Mouse (Mus musculus): ENCODE results near the gene Has3. TPM values are rescaled to one million over a fixed set of nuclear protein-coding genes. Genes with fewer than 3 reads are reported as not detected.

Has3 gene
- 1 to 10 TPM; 1.1 to 1.6 TPM for total RNA-seq (2021)

DNA sequence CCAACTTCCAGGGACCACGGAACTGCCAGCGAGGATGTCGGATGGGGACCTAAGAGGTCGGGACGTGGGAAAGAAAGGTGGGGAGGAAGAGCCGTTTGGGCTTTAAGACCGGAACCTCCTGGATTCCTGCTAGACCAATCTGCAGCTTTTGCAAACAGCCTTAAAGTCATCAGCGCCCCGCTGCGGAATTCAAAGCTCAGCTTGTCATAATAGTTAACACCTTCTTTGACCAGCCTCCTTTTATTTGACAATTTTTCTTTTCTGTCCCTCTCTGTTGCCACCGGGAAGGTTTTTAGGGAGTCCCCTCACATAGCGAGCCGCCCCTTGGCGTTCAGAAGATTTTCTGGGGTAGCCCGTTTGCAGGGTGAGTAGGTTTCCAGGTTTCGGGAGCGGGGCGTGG, at the start of gene Has3:
Gene Has3 (plus strand): TSS at position 192 of the 400 bp plus-strand sequence.
- DNase-seq (ENCODE audit: low spot score in 2 of 2): peak in 1 of 2 experiments; percentile 37

DNA sequence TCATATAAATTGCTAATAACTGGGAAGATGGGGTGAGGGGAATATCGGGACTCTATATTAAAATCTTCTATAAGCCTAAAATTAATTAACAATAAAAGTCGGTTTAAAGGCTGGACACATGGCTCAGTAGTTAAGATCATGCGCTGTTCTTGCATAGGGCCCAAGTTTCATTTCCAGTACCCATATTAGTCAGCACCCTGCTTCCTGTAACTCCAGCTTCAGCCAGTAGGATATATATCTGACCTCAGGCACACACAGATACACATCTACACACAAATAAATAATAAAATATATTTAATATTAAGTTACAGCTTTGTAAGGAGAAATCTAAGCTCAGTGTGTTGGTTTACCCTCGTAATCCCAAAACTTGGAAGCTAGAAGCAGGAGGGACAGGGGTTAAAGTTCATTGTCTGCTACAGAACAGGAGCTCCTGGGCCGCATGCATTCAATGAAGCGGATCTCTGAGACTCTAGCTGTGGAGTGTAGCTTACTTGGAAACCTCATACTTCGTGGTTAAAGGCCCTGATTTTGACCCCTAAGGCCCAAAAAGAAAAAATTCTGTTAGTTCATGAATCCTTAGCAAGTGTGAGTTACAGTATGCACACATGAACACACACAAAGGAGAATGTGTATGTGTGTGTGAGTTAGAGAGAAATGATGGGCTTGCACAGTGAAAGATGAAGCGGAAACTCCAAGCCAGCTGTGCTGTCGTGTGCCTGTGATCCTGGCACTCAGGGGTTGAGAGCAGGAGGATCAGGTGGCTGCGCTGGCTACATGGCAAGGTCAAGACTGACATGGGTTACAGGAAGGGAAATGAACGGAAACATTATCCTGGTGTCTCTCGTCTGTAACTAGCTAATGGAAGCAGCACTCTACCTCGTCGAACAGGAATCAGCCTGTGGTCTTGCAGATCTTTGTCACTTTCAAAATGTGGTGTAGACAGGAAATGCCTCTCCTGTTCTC, 49.2 kb upstream of the Has3 start:
- DNase-seq (ENCODE audit: low spot score in 2 of 2): no peak
- intact Hi-C loops (cut with DNase I): no loop called here

More for the DNA sequence above, at the start of gene Has3:
- intact Hi-C loops (cut with DNase I): loop anchor here (5.0 kb wide), 1 partner anchor 153 kb away; no protein-coding TSS in a partner anchor

DNA sequence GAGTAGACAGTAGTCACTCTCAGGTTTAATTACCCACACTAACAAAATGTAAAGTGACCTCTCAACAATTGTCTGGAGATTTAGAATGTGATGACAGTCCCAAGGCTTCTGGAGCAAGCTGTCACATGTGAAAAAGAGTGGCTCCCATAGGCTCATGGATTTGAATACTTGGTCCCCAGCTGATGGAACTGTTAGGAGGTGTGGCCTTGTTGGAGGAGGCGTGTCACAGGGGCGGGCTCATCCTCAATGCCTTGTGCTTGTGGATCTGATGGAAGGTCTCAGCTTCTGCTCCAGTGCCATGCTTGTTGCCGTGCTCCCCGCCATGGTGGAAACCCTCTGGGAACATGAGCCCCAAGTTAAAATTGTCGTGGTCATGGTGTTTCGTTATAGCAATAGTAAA, 41.1 kb upstream of the Has3 start:
- no peak for DNase-seq (ENCODE audit: low spot score in 2 of 2)

DNA sequence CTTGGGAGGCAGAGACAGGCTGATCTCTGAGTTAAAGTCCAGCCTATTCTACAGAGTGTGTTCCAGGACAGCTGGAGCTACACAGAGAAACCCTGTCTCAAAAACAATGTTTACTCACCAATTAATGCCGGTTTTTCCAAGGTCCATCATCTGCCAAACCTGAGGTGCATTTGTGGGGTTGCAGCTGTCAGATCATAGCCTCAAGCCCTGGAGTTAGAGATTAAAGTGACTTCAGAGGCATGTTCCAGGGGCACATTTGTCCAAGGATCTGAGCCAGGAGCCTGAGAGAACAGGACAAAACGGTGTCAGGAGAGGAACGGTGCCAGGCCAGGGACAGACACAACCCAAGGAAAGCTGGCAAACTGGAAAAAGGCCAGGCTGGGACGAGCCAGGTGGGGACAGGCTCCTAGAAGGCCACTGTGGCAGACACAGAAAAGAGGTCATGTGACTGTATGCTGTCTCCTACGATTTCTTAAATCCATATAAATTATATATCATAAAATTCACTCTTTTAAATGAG, 40.5 kb upstream of the Has3 start:
- intact Hi-C loops (cut with DNase I): no loop called here
- DNase-seq (ENCODE audit: low spot score in 2 of 2): no peak

More for the DNA sequence above, 41.1 kb upstream of the Has3 start:
- intact Hi-C loops (cut with DNase I): no loop called here

DNA sequence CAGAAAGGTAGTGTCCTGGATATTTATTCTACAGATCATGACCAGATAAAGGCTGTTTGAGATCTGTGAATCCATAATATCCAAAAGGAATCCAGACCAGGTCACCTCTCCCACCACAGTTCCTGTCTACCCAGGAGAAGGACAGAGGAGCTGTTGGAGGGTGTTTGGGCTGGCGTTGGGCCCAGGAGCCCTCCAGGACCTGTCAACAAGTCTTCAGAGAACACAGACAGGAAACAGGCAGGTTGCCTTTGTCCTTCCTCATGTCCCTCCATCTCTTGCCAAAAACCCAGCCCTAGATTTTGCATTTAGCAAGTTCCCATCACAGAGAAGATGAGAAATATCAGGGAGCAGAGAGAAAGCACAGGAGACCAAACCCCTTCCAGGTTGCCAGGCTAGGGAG, 35.1 kb upstream of the Has3 start:
- DNase-seq (ENCODE audit: low spot score in 2 of 2): no peak
- intact Hi-C loops (cut with DNase I): no loop called here

DNA sequence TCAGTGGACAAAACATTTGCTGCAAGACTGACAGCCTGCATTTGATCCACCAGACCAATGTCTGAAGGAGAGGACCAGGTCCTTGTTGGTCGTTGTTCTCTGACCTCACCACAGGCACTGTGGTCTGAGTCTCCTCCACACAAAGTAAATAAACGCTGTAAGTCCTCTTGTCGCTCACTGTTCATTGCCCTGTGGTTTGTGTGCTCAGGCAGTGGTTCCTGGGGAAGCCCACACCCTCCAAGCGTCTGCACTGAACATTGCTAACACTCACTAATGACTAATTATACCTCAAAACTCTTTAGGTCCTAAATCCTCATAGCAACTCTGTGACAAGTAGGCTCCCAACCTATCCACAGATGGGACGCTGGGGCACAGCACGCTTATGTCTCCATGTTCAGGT, 33.5 kb upstream of the Has3 start:
- intact Hi-C loops (cut with DNase I): no loop called here
- DNase-seq (ENCODE audit: low spot score in 2 of 2): no peak

DNA sequence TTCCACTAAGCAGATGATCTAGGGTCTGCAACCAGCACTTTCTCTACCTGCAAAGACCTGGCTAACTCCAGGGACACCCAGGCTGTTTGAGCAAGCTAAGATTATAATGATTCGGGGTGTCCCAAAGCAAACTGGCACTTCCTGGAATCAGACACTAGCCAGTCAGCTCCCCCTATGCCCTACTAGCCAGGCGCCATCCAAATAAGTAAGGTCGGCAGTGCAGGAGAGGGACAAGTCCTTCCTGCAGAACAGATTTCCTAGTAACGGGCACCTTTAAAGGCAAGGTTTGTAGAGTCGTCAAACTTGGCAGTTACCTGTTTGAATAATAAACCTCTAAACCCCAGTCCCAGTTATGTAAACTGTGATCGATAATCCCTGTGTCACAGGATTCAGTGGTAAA, 31.2 kb upstream of the Has3 start:
- intact Hi-C loops (cut with DNase I): no loop called here
- DNase-seq (ENCODE audit: low spot score in 2 of 2): no peak

DNA sequence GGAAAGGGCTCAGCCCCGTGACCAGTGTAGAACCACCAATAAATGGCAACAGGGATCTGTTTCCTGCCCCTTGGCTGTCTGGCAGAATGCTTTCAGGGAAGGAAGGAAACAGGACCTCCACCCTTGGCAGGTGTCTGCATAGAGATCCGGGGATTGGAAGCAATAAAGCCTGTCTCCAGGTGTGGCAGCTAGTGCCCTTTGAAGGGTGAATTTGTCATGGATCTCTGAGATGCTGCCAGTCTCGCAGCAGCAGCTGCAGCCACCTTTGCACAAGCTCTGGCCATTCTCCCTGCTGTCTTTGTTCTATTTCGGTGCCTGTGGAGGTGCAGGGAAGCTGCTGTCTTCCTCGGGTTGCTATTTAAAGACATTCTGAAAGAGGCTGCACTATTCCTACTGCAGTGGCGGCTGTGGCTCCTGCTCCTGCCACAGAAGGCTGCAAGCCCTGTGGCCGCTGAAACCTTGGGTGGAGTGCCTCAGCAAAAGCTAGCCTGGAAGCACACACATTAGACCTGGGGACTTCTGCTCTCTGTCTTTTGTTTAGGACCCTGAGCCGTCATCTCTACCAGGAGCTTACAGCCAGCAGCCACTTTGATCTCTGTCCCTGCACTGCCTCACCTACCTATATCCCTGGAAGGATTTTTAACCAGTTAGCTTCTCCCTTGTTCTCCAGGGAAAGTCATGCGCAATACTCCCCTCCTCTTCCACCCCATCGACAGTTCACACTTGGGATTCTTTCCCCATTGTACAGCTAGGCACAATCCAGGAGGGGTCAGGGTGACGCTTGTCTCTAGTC, 30.6 kb upstream of the Has3 start:
- DNase-seq (ENCODE audit: low spot score in 2 of 2): peak; percentile 59 to 67
- intact Hi-C loops (cut with DNase I): no loop called here

DNA sequence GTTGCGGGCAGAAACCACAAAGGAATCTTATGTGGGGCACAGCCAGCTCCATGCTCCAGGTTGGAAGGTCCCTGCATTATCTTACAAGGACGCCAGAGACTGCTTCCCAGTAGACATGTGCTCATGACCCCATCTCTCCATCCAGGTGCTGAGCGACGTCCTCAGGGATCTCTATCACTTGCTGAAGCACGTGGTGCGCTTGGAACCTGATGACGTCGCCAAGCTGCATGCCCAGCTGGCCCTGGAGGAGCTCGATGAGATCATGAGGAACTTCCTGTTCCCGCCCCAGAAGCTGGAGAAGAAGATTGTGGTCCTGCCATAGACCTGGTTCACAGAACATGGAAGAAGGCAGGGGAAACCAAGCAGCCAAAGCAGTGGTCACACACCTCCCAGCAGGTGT, 20.0 kb upstream of the Has3 start:
- no peak for DNase-seq (ENCODE audit: low spot score in 2 of 2)
- intact Hi-C loops (cut with DNase I): no loop called here

DNA sequence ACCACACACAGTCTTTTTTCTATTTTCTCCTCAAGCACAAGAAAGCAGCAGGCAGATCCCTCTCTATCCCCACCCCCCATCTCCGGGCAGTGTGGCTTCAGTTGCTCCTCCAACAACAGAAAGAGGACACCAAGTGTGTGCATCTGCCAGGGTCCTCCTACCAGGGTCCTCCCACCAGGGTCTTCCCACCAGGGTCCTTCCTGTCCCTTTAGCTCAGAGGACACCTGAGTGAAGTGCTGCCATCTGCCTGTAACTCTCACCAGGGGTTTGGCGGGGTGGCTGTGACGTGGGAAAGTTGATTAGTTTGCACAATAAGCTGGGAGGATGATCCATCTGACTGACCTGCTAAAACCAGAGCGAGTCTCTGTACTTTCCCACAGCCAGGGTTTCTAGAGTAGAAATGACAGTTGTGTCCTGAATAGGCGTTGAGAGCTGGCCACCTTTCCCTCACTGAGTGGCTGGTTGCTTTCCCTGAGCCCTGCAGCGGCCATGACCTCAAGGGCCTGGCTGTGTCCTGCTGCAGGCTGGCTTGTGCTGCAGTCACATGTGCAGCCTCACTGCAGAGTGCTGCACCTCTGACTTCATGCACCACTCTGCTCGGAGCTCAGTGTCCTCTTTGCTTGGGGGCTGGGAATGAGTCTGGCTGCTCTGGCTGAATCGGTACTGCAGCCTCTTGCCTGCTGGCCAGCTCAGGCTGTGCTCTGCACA, 15.4 kb upstream of the Has3 start:
- no peak for DNase-seq (ENCODE audit: low spot score in 2 of 2)

DNA sequence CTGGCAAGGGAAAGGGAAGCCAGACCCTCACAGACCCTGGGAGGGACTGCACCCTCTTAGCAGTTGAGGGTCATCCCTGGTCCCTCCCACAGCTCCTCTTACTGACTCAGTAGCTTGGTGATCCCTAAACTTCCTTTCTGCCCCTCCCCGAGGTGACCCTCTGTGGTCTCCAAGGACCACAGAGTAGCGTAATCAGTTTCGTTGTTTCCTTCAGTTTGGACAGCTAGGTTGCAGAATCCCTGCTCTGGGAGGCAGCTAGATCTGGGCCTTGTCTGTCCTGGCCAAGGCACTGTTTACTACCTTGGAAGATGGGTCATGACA, 14.8 kb upstream of the Has3 start:
- intact Hi-C loops (cut with DNase I): no loop called here
- no peak for DNase-seq (ENCODE audit: low spot score in 2 of 2)

More for the DNA sequence above, 15.4 kb upstream of the Has3 start:
- intact Hi-C loops (cut with DNase I): no loop called here

DNA sequence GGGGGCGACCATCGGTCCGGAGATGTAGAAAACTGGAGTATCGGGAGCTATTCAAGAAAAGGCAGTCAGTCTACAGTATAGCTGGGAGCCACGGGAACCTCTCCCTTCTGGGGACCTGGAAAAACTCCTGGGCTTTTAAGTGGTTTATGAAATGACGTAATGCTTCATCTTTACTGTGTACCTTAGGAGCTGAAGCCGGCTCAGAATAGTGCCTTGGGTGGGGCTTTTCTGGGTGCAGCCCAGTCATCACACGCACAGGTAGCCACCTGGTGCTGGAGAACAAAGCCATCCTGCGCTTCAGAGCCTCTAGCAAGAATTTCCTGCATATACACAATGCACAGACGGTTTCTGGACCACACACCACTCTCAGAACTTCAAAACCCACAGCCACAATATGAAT, 7.2 kb upstream of the Has3 start:
- intact Hi-C loops (cut with DNase I): no loop called here

DNA sequence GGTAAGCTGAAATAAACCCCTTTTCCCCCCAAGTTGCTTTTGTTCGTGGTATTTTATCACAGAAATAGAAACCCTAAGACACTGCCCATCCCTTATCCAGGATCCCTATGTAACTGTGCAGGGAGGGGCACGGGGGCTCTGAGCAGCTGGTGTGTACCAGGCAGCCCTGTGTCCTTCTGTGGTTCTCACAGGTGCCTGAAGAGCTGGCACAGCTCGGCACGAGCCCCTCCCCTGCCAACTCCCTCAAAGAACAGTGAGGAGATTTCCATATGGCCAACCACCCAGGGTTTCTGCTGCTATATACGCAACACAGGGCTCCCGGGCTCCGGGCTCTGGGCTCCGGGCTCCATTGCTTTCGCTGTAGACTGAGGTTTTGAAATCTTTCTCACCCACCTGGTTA, 4.7 kb upstream of the Has3 start:
- no peak for DNase-seq (ENCODE audit: low spot score in 2 of 2)
- intact Hi-C loops (cut with DNase I): no loop called here

More for the DNA sequence above, 7.2 kb upstream of the Has3 start:
- no peak for DNase-seq (ENCODE audit: low spot score in 2 of 2)

DNA sequence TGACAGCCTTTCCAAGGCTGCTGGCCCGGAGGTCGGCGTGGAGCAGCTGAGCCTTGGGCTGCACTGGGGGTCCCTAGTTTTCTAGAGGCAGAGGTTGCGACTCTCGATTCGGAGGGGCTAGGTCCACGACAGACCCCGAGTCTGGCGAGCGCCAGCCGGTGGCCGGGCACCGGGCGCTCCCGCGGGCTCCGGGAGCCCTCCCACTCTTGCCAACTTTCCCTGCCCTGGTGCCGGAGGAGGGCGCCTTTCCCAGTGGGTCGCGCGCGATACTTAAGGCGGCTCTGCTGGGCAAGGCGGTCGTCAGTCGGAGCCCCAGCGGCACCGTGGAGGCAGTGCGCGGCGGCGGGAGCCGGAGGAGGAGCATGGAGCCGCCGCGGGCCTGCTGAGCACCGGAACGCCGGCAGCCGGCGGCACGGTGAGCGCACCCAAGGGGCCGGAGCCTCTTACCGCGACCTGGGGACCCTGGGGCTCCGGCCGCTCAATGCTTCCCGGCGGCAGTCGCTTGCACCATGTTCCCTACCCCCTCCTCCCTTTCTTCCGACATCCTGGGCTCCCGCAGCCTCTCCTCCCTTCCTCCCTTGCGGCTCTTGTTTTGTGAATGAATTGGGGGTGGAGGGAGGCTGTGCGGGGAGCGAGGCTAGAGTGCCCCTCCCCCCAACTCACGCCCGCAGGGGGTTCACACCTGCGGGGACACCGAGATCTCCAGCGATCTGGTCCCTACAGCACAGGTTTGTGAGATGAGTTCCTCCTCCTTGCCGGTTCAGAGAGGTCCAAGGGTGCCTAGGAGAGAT, 690 bp downstream of the Has3 start:
- intact Hi-C loops (cut with DNase I): loop anchor here (5.0 kb wide), 1 partner anchor 153 kb away; no protein-coding TSS in a partner anchor
- DNase-seq (ENCODE audit: low spot score in 2 of 2): peak; percentile 64 to 65

DNA sequence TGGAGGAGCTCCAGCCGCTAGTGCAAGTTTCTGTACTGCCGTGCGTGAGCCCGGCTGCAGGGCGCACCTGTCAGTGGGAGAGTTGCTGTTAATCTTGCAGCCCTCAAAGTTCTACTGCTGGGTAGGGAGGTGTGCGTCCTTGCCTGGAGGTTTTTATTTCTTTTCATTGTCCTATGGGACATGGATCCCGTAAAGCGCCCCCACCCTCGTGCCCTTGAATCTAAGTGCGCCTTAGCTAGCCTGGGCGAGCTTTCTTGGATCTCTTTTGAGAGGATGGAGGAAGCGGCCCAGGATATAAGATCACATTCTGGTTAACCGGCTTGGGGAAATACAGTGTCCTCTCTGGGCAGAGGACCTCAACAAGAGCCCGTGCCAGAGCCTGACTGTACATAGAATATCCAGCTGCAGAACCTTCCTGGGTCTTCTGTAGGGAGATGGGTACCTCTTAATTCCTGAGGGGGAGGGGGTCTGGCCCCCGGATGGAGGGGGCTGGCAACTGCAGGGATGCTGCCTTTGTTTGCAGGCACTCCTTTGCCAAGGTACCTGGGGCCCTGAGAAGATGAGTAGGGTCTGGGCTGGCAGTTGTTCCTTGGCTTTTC, 1.4 kb downstream of the Has3 start:
- intact Hi-C loops (cut with DNase I): loop anchor here (5.0 kb wide), 1 partner anchor 154 kb away; no protein-coding TSS in a partner anchor
- peak in 1 of 2 experiments; percentile 39 for DNase-seq (ENCODE audit: low spot score in 2 of 2)

DNA sequence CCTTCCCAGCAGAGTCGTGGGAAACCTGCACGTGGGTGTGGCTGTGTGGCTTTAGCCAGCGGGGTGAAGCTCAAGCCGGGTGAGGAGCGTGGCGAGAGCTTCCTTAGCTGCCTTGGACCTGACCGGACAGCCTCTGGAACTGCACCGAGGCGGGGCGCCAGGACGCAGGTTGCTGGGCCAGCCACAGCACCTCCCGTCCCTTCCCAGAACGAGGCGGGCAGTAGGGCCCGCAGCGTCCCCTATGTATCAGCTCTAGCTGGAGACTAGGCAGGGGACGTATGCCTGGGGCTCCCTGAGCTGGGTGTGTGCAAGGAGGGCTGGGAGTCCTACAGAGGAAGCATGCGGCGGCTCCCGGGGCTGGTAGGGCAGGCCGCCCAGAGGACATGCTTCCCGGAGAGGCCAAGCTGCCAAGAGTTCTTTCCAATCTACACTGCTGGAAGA, 1.9 kb downstream of the Has3 start:
- peak; percentile 34 to 35 for DNase-seq (ENCODE audit: low spot score in 2 of 2)
- intact Hi-C loops (cut with DNase I): loop anchor here (5.0 kb wide), 1 partner anchor 155 kb away; no protein-coding TSS in a partner anchor

DNA sequence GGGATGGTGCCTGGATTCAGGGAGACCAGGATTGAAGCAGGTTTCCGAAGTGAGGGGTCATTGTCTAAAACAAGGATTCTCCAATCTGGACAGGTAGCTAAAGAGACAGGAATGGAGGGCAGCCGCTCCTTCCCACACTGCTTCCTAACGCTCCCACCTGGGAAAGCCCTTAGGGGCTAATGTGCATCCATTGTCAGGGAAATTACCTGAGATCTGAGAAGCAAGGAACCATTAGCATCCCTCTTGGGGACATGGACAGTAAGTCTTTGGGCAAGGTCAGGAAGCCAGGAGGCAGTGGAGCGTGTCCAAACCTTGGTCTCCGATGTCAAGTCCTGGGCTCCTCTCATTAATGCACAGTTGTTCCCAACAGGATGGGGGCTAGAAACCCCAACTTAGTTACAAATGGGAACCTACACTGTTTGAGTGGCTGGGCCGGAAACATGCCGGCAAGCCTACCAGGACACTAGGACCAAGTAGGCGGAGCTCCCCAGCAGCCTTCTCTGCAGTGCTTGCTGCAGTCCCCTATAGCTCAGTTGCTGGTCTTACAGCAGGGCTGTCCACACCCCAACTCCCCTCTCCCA, 2.5 kb downstream of the Has3 start:
- DNase-seq (ENCODE audit: low spot score in 2 of 2): no peak
- intact Hi-C loops (cut with DNase I): loop anchor here (5.0 kb wide), 1 partner anchor 155 kb away; no protein-coding TSS in a partner anchor

DNA sequence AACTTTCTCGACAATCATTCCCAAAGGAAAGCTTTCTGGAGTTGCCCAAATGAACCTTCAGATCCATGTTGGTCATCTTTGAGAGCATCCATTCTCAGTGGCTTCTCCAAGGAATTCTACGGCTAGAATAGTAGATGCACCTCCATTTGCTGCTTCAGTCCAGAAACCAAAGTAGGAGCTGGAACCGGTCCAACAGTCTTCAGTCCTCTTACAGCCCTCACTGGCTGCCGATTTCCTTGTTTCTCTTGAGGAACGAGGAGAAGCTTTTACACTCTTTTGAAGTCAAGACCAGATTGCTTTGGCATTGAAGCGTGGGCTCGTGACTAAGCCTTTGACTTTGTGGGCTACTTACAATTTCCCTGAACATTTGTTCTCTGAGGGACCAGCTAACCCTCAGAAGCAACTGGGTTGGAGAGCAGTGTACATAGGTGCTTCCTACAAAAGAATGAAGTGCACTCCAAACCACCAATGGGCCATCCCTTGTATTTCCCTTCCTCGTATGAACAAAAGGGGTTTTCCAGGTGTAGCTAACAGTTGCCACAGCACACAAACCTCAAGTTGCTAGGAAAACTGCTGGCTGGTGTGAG, 10.2 kb downstream of the Has3 start:
- no peak for DNase-seq (ENCODE audit: low spot score in 2 of 2)
- intact Hi-C loops (cut with DNase I): no loop called here

All from left cerebral cortex, postnatal 36 days (tissue).